Mouse (Mus musculus): ENCODE measurements around the gene Slc44a1.

The Slc44a1 gene

DNA sequence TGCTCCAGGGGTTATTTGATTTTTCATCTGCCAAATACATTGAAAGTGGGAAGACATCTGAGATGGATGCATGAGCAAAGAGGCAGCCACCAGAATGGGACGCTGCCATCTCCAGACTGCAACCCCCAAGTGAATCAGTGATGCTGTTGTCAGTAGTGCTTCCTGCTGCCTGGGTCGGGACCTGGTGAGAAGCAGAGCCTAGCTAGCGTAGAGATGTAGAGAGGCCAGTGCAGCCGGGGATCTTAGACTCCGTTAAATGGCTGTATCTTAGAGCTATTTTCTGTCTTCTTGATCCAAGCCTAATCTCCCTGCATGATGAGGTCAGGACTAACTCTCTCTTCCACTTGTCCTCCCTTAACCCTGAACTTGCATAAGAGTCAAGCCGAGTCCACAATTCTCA, 179.9 kb downstream of the Slc44a1 start:
- no peak for DNase-seq

DNA sequence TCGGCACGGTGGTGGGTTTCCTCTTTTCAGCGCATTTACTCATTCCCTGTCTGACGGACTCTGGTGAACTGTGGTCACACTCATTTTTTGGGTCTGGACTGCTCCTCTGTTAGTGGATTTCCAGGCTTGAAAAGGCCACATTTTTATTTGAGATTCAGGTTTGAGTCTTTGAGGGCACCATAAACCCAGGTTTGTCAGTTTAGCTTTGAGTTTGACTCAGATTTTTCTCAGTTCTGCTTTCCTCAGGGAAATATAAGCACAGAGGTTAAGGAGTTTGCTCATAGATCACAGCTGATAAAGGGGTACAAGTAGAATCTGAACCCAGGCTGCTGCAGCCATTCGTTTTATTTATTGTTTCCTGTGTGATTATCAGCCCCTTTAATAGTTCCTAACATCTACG, 180.9 kb downstream of the Slc44a1 start:
- no peak for DNase-seq

DNA sequence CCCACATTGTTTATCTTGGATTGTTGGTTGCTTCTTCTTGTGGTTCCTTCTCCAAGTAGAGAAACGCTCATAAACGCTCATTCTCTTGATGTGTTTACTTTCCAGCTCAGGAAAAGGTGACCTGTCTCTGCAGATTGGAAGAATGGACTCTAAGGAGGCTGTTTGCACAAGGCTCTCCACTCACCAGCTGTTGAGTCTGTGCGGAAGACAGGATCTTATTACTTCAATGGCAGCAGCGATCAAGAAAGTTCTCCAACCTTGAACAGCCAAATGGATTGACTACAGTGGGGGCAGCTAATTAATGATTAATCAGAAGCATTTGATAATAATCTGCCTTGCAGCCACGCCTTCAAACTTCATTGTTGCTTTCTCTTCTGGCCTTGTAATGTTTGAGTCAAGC, 181.3 kb downstream of the Slc44a1 start:
- DNase-seq, result no peak

DNA sequence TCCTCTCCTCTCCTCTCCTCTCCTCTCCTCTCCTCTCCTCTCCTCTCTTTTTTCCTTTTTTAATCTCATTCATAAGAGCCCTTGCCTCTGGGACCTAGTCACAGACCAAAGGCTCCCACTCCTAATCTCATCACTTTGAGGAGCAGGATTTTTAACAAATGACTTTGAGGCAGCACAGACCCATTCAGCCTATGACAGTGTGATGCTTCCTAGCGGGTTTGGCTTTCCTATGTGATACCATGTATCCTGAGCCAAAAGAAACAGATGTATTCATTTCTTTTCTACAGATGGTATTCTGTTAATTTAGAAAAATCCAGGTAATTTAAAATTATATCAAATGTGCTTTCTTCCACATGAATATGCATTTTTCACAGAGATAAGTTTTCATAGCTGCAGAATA, 183.5 kb downstream of the Slc44a1 start:
- DNase-seq, result no peak

DNA sequence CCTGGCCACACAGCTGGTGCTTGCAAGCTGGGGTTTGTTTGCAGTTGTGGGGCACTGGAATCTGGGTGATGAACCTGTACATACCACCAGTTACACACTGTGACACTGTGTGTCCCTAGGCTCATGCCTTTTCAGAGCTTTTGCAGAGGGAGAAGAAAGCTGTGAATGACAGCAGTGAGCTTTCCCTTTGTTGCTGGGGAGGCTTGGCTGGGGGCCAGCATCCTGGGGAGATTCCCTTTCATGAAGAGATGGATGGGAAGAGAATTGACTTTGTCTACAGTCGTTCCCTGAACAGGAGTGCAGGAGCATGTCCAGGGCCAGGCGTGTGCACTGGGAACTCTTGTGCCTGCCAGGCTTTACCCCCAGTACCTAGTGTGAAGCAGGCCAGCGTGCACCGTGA, 184.6 kb downstream of the Slc44a1 start:
- peak; percentile 69 to 77 for DNase-seq

DNA sequence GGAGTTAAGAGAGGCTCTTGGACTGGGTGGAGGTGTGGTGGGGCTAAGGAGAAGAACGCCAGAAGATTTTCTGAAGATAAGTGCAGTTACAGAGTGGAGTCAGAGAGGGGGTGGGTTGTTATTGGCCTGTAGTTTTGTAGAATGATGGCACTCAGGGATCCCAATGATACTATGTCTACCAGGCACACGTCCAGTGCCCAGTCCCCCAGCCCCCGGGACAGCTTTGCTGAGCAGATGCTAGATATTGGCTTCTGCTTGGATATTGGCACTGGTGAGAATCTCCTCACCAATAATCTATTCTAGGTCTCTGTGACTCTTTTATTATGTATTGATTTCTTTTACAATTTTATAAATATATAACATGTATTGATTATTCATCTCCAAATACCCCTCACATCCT, 185.1 kb downstream of the Slc44a1 start:
- no peak for DNase-seq

DNA sequence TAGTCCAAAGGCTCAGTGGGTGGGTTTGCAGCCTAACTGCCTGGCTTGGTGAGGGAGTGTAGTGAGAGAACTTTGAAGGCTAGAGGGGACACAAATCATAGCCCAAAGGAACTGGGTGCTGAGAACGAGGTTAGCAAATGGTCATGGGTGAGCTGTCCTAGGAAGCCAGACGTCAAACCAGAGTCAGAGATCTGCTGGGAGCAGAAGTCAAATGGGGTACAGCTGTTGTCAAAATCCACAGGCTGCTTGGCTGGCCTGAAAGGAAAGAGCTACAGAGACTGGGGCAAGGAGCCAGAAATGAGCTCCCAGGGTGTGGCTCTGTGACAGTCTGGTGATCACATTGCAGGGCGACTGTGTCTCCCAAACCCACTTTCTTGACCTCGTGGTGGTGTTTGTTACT, 188.7 kb downstream of the Slc44a1 start:
- DNase-seq, result peak; percentile 27 to 40

DNA sequence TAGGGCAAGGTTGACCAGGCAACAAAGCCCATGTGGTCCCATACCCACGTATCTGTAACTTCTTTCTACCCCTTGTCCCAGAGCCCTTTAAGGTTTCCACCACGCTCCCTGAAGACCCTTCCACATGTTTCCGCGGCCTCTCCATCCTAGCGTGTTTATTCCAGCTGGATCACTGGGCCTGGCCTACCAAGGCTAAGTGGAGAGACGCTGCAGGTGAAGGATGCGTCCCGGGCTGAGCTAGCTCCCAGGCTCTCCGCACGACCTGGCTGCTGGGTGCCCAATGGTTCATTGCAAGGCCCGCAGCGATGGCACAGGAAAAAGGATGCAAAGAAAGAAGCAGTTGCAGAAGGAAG, 190.7 kb downstream of the Slc44a1 start:
- no peak for DNase-seq

DNA sequence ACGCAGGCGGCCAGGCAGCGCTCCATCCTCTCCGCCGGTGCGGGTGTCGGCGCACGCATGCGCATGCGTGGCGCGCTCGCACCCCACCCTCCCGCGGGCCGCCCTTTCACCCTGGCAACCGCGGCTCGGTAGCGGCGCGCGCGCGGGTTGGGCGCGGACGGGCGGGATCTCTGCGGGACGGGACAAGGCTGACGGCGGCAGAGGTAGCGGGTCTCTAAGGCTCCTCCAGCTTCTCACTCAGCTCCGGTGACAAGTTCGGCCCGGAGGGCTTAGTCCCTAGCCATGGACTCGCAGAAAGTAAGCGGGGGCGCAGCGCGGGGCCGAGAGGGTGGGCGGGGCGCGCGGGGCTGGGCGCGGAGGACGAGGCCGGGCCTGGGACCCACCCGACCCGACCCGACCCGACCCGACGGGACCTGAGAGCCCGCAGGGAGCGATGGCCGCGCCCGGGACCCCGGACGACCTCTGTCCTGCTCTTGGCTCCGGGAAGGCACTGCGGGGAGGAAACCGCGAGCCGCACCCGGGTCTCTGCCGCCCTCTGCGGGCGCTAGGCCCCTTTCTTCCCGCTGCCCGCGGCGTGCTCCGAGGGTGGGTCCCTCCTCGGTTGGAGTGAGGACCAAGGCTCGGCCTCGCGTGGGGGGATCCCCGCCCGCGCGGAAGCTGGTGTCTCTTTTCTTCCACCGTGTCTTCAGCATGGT, 191.2 kb downstream of the Slc44a1 start, which contains the start of gene Fsd1l:
TSS of gene Fsd1l (plus strand) at position 156 of the 695 bp plus-strand sequence.
- peak; percentile 89 to 91 for DNase-seq

DNA sequence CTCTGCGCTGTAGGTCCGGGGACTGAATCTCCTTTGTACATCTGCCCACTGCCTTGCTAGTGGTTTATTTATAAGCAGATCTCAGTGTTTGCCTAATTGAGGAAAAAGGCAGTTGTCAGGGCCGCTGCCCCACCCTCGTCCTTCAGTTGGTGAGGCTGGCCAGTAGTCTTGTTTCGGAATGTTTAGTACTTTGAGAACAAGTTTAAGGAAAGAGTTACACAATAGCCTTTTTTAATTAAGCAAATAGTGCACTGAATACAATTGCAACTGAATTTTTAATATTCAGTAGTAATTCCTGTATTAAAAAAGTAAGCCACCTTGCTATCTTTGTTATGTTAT, 191.8 kb downstream of the Slc44a1 start:
- DNase-seq, result no peak

DNA sequence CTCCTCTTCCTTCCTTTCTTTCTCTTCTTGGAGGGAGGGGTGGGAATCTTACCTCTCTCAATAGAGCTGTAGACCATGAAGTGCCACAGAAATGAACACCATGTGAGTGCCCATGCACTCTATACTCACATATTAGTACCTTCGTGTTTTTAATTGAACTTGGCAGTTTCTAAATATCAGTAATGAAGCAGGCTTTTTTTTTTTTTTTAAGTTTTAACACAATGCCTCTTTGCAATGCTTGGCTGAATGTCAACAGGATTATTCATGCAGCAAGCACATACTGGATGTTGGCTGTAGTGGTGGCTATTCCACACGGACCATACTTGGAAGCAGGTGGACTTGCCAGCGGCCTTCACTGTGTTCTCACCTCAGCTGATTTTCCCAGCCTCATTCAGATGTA, 195.1 kb downstream of the Slc44a1 start:
- peak; percentile 19 to 20 for DNase-seq

DNA sequence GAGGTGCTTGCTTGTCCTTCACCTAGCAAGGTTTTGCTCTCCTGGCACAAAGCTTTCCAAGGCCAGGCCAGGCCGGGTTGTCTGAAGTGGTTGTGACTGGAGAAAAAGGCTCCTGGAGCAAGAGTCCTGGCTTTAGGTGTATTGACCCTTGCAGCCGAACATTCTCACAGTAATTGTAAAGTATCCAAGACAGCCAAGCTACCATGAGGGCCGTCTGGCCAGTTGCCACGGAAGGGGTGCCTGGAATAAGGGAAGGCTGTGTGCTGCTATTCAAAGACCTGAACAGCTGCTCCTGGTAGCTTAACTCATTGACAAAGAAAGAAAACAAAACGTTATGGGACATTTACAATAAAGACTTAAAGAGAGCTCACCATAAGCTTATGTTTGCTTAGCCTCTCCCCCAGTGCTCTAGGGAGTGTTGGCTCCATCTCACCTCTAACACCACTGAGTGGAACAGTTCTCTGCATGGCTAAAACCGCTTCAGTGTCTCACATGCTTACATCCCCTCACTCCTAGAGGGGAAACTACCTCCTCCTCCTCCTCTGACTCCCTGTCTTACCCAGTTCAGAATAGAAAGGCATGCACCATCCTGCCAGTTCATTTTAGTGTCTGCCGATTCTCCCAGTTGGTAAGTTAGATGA, 197.2 kb downstream of the Slc44a1 start:
- peak; percentile 46 to 53 for DNase-seq

DNA sequence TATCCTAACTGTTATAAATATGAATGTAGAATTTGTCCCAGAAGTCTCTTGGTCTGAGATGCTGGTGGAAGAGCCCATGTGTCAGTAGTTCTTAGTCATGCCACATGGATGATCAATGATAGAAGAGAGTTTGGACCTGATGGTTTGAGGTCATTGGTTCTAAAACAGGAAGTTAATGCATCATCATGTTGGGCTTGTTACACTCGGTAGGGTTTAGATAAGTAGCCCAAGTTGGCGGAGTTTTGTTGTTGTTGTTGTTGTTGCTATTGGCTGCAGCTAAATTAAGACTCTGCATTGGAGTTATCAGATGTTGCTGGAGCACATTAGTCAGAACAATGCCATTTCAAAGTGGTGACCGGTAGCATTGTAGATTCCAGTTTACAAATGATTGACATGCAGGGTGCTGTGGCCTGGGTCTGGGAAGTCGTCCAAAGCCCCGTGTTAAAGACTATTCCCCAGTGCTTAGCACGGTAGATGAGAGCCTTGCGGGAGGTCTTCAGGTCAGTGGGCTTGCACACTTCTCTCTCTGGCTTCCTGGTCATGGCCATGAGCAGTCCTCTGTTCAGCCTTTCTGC, 198.4 kb downstream of the Slc44a1 start:
- no peak for DNase-seq

DNA sequence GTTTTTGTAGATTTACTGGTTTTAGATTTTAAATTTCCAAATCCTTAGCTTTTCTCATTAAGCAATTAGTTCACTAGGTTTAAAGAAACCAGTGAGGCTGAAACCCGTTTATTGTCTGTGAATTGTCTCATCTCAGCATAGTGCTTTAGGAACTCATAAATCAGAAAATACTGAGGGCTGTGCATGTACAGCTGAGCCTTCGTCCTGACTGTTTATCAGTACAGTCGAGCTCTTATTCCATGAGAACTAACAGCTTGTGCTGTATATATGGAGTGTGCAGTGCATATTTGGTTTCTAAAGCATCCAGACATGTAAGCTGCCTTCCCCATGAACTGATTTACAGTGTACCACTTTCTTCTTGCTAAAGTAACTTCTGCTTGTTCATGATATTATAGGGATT, 217.8 kb downstream of the Slc44a1 start:
- no peak for DNase-seq

DNA sequence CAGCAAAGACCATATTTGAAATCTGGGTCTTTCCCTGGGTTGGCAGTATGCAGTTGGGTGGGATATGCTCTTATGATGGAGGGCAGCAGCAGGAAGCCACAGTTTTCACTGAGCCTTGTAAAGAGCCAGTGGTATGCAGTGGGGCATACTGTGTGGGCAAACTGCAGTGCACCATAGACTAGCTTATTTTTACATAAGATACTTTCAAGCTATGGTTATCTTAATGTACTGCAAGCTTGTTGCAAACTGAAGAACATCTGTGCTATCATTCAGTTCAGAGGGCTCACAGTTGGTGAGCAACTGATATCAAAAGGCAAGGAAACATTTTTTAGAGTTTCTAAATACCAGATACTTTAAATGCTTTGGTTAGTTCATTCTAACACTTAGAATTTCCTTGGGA, 220.5 kb downstream of the Slc44a1 start:
- DNase-seq, result no peak

Measured in cerebellum, postnatal 14 days (tissue).